Mouse (Mus musculus): ENCODE measurements around the gene Ash1l.
"Not testable (repeated sequence)": the region's sequence is repeated elsewhere in the genome, so short reads cannot be mapped to it uniquely, and the experiment has no call there.

DNA sequence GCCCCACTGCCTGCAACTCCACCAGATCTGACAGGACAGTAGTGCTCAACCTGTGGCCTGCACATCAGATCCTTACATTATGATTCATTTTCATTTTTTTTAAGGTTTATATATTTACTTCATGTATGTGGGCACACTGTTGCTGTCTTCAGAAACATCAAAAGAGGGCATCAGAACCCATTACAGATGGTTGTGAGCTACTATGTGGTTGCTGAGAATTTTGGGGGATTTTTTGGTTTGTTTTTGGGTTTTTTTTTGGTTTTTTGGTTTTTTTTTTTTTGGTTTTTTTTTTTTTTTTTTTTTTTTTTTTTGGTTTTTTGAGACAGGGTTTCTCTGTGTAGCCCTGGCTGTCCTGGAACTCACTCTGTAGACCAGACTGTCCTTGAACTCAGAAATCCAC is 131.9 kb downstream of the Ash1l start:
- not testable (repeated sequence) for TF ChIP-seq CTCF (IDR thresholded peaks at IDR 0.05; ENCODE audit: low read depth, low read length); POLR2A (IDR thresholded peaks at IDR 0.05; ENCODE audit: extremely low read depth, insufficient read depth, low read length)

Measured in liver, adult 2 months (tissue).